Mouse (Mus musculus): ENCODE measurements around the gene Prdm15. TPM values are rescaled to one million over a fixed set of nuclear protein-coding genes. Genes with fewer than 3 reads are reported as not detected.

The Prdm15 gene
- total and polyA plus RNA-seq, 3 experiments = 6.4 to 7.9 (median 7.3) TPM

DNA sequence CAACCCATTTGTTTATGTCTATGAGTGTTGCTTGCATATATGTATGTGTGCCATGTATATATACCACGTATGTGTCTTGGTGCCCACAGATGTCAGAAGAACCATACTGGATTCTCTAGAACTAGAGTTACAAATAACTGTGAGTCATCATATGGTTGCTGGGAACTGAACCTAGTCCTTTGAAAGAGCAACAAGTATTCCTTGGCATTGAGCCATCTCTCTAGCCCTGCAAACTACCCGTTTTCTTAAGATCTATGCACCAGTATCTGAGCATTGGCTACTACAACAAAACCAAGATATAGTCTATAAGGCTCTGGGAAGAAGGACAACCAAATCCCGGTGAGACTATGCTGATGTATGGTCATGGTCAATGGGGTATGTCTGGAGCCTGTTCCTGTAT is 54.4 kb downstream of the Prdm15 start:
- H3K4me3 ChIP-seq (replicated peaks in 1 of 3; ENCODE audit: low read depth in 2 of 3, low read length in 2 of 3, poor library complexity in 1 of 3) = no peak overlapping the region
- H3K79me2 ChIP-seq (replicated peaks; ENCODE audit: control insufficient read depth, extremely low read depth, insufficient read depth, poor library complexity, severe bottlenecking) = no peaks in the 10 kb centered on the region
- peaks cover 11 to 17% of the 10 kb centered on the region in 2 experiments for H3K4me1 ChIP-seq (ENCODE audit: control insufficient read depth in 1 of 2, insufficient read depth in 2 of 2)
- DNase-seq (ENCODE audit: extremely low read depth) = no peak
- dilution Hi-C loops (cut with MboI; ENCODE audit: extremely low pct_ligation_motif_present, extremely low pct_unique_long_range_greater_than_20kb, low sequenced_read_pairs) (no loop called here), in situ Hi-C loops (cut with MboI; ENCODE audit: low pct_ligation_motif_present, low pct_unique_long_range_greater_than_20kb, low sequenced_read_pairs) (no loop called here)
- peaks cover 62 to 90% of the 10 kb centered on the region in 2 experiments for H3K36me3 ChIP-seq (replicated peaks in 1 of 2; ENCODE audit: control insufficient read depth in 1 of 2, insufficient read depth in 1 of 2, low read length in 1 of 2)
- H3K27ac ChIP-seq (ENCODE audit: insufficient read depth, low read depth) = no peak overlapping the region
- no peak overlapping the region for H3K9ac ChIP-seq (ENCODE audit: insufficient read depth, low read depth)
- TF ChIP-seq CHD1 (IDR thresholded peaks at IDR 0.05; ENCODE audit: low read depth, low read length) (no peak), KAT2A (IDR thresholded peaks at IDR 0.05; ENCODE audit: insufficient replicate concordance, low read length) (no peak), JUN (IDR thresholded peaks at IDR 0.05; ENCODE audit: insufficient read depth, low read depth, low read length) (no peak), SIN3A (IDR thresholded peaks at IDR 0.05; ENCODE audit: low read length) (no peak)
- no peaks in the 10 kb centered on the region for H3K27me3 ChIP-seq (replicated peaks)
- H3K9me3 ChIP-seq (replicated peaks; ENCODE audit: low read length) = no peaks in the 10 kb centered on the region
- no peak overlapping the region for H3K4me2 ChIP-seq (ENCODE audit: insufficient read depth, low read depth, poor library complexity, severe bottlenecking)

DNA sequence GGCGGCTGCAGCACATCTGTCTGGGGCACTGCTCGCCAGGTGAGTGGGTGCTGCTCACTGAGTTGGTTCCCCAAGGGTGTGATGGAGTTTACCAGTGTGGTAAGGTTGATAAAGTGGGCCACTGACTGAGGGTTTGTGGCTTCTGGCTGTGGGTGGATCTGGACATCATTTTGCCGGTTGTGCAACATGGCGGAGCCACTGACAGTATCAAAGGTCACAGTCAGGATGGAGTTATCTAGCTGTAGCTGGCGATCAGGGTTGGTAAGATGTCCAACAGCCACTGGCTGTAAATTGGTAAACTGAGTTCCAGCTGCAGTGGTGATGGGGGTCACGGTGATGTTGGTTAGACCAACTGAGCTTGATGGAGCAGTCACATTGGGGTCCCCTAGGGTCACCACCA is 57.4 kb downstream of the Prdm15 start:
- in situ Hi-C loops (cut with MboI; ENCODE audit: low pct_ligation_motif_present, low pct_unique_long_range_greater_than_20kb, low sequenced_read_pairs) = no loop called here
- Histone ChIP-seq H3K27ac (ENCODE audit: insufficient read depth, low read depth) (no peak overlapping the region), H3K4me1 (ENCODE audit: control insufficient read depth in 1 of 2, insufficient read depth in 2 of 2) (peaks cover 11 to 17% of the 10 kb centered on the region in 2 experiments), H3K4me3 (replicated peaks in 1 of 3; ENCODE audit: low read depth in 2 of 3, low read length in 2 of 3, poor library complexity in 1 of 3) (no peak overlapping the region), H3K27me3 (replicated peaks) (no peaks in the 10 kb centered on the region), H3K9me3 (replicated peaks; ENCODE audit: low read length) (no peaks in the 10 kb centered on the region), H3K4me2 (ENCODE audit: insufficient read depth, low read depth, poor library complexity, severe bottlenecking) (no peak overlapping the region), H3K36me3 (replicated peaks in 1 of 2; ENCODE audit: control insufficient read depth in 1 of 2, insufficient read depth in 1 of 2, low read length in 1 of 2) (peaks cover 54 to 75% of the 10 kb centered on the region in 2 experiments), H3K79me2 (replicated peaks; ENCODE audit: control insufficient read depth, extremely low read depth, insufficient read depth, poor library complexity, severe bottlenecking) (no peaks in the 10 kb centered on the region), H3K9ac (ENCODE audit: insufficient read depth, low read depth) (no peak overlapping the region)
- no peak for TF ChIP-seq BHLHE40 (IDR thresholded peaks at IDR 0.05; ENCODE audit: low read depth, low read length)
- TF ChIP-seq IRF4 (IDR thresholded peaks at IDR 0.05; ENCODE audit: low read depth, low read length) = no peak
- no peak for TF ChIP-seq ZC3H11A (IDR thresholded peaks at IDR 0.05; ENCODE audit: low read depth, low read length)
- TF ChIP-seq NRF1 (IDR thresholded peaks at IDR 0.05; ENCODE audit: low read depth, low read length) = no peak
- no peak for TF ChIP-seq USF1 (IDR thresholded peaks at IDR 0.05; ENCODE audit: low read depth, low read length)
- no peak for TF ChIP-seq SIN3A (IDR thresholded peaks at IDR 0.05; ENCODE audit: low read length)
- no peak for TF ChIP-seq CHD1 (IDR thresholded peaks at IDR 0.05; ENCODE audit: low read depth, low read length)
- TF ChIP-seq SMC3 (IDR thresholded peaks at IDR 0.05; ENCODE audit: low read depth, low read length) = no peak
- no peak for TF ChIP-seq PAX5 (IDR thresholded peaks at IDR 0.05; ENCODE audit: low read length)
- no peak for TF ChIP-seq USF2 (conservative IDR thresholded peaks at IDR 0.05; ENCODE audit: low read depth, low read length)
- no peak for TF ChIP-seq MYC (IDR thresholded peaks at IDR 0.05; ENCODE audit: low read depth, low read length)
- TF ChIP-seq EP300 (IDR thresholded peaks at IDR 0.05; ENCODE audit: low read length) = no peak
- no peak for TF ChIP-seq JUND (conservative IDR thresholded peaks at IDR 0.05; ENCODE audit: low read depth, low read length)
- TF ChIP-seq JUN (IDR thresholded peaks at IDR 0.05; ENCODE audit: insufficient read depth, low read depth, low read length) = no peak
- dilution Hi-C loops (cut with MboI; ENCODE audit: extremely low pct_ligation_motif_present, extremely low pct_unique_long_range_greater_than_20kb, low sequenced_read_pairs) = no loop called here
- no peak for DNase-seq (ENCODE audit: extremely low read depth)

All from CH12.LX (cell line).